Mouse (Mus musculus): Measurements from ENCODE around the gene Adra2b. TPM values are rescaled to one million over a fixed set of nuclear protein-coding genes. Genes with fewer than 3 reads are reported as not detected.

Gene Adra2b
- polyA plus RNA-seq (2015; fragmentation: Nextera tagmentation; extraction: Ambion mirVana): 1.4 and 1.5 TPM in 2 replicates

DNA sequence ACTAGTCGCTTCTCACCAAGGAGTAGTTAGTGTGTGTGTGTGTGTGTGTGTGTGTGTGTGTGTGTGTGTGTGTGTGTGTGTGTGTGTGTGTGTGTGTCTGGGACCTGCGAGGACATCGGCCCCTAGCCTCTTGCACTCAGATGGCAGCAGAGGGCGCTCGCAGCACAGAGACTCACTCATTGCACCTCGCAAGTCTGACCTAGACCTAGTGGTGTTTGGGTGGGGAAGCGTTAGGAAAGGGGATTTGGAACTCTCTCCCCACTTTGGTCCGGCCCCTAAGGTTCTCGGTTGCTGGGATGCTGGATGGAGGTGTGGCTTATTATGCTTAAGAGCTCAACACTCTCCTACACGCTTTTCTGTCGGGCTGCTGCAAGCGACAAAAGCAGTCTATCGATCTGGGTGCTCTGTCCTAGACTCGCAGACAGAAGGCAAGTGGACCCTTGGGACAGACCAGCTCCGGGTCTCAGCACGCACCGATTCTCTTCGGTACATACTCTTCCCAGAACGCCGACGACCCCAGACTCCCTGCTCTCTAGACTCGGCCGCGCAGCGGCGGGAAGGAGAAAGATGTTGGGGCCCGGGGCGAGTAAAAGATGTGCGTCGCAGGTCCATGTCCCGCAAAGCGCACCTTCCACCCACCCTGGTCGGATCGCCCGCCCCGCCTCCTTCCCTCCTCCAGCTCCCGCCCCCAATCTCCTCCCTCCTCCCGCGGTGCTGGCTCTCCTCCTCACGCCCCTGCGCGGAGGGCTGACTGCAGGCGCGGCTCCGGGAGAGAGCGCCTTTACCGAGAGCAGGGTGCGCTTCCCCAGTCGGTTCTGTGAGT, at the start of gene Adra2b:
TSS of gene Adra2b (plus strand) at position 750 of the 823 bp plus-strand sequence.

DNA sequence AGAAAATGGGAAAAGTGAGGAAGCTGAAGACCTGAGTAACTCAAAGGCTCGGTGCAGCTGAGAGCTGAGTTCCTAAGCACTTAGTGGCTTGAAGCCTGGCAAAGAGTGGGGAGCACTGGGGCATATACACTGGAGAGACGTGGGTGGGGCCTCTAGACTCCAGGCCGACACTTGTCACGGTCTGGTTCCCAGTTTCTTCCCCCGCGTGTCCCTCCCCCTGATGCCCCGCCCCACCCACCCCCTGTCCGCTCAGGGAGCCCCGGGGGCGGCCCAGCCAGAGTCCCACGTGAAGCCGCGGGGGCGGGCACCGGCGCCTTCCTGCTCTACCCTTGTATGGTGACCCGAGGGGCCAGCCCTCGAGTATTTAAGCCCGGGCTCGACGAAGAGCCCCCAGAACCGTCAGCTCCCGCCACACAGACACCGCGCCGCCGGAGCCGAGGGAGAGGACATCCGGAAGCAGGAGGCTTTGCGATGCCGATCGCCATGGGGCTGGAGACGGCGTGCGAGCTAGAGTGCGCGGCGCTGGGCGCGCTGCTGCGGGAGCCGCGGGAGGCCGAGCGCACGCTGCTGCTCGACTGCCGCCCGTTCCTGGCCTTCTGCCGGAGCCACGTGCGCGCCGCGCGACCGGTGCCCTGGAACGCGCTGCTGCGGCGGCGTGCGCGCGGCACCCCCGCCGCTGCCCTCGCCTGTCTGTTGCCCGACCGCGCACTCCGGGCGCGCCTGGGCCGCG, 27.1 kb upstream of the Adra2b start, which contains the start of gene Dusp2:
TSS of gene Dusp2 (plus strand) at position 393 of the 730 bp plus-strand sequence.

GRCm38 (mm10) chr2:127338416-127338815, 24.6 kb upstream of the Adra2b start, which contains the start of gene Astl:
Astl (plus strand) TSS chr2:127338639.

Other genes with a start within 250 kb of the Adra2b start
- 14.4 and 16.8 TPM in 2 replicates for gene Ncaph, start 229.3 kb upstream of the Adra2b start, polyA plus RNA-seq (2015; fragmentation: Nextera tagmentation; extraction: Ambion mirVana)
- 9.9 and 12.2 TPM in 2 replicates for gene Itpripl1, start 219.8 kb upstream of the Adra2b start, polyA plus RNA-seq (2015; fragmentation: Nextera tagmentation; extraction: Ambion mirVana)
- gene 1810024B03Rik, start 154.9 kb upstream of the Adra2b start, polyA plus RNA-seq (2015; fragmentation: Nextera tagmentation; extraction: Ambion mirVana): 1.3 and 1.4 TPM in 2 replicates
- 15.6 and 18.9 TPM in 2 replicates for gene Snrnp200, start 154.8 kb upstream of the Adra2b start, polyA plus RNA-seq (2015; fragmentation: Nextera tagmentation; extraction: Ambion mirVana)
- gene Ciao1, start 115.4 kb upstream of the Adra2b start, polyA plus RNA-seq (2015; fragmentation: Nextera tagmentation; extraction: Ambion mirVana): 57.0 and 59.0 TPM in 2 replicates
- 26.8 and 28.6 TPM in 2 replicates for gene Tmem127, start 115.3 kb upstream of the Adra2b start, polyA plus RNA-seq (2015; fragmentation: Nextera tagmentation; extraction: Ambion mirVana)
- 106 and 128 TPM in 2 replicates for gene Stard7, start 93.0 kb upstream of the Adra2b start, polyA plus RNA-seq (2015; fragmentation: Nextera tagmentation; extraction: Ambion mirVana)
- gene Dusp2, start 27.0 kb upstream of the Adra2b start, polyA plus RNA-seq (2015; fragmentation: Nextera tagmentation; extraction: Ambion mirVana): 8.7 and 11.3 TPM in 2 replicates
- 0.24 and 0.41 TPM in 2 replicates for gene Astl, start 24.6 kb upstream of the Adra2b start, polyA plus RNA-seq (2015; fragmentation: Nextera tagmentation; extraction: Ambion mirVana)
- 0.17 and 0.19 TPM in 2 replicates for gene Gpat2, start 62.0 kb downstream of the Adra2b start, polyA plus RNA-seq (2015; fragmentation: Nextera tagmentation; extraction: Ambion mirVana)
- gene Fahd2a, start 81.4 kb downstream of the Adra2b start, polyA plus RNA-seq (2015; fragmentation: Nextera tagmentation; extraction: Ambion mirVana): 18.3 and 20.6 TPM in 2 replicates
- 0.36 and 0.71 TPM in 2 replicates for gene Kcnip3, start 158.9 kb downstream of the Adra2b start, polyA plus RNA-seq (2015; fragmentation: Nextera tagmentation; extraction: Ambion mirVana)
- gene Prom2, start 178.3 kb downstream of the Adra2b start, polyA plus RNA-seq (2015; fragmentation: Nextera tagmentation; extraction: Ambion mirVana): 0.48 TPM in 1 of 2 replicates, not detected in the other
- gene Zfp661, start 223.9 kb downstream of the Adra2b start, polyA plus RNA-seq (2015; fragmentation: Nextera tagmentation; extraction: Ambion mirVana): 1.7 and 1.8 TPM in 2 replicates
- 136 and 141 TPM in 2 replicates for gene Mrps5, start 224.0 kb downstream of the Adra2b start, polyA plus RNA-seq (2015; fragmentation: Nextera tagmentation; extraction: Ambion mirVana)